Mouse (Mus musculus) heart, embryonic 13.5 days (tissue): ENCODE data around the gene Kcp. TPM values are rescaled to one million over a fixed set of nuclear protein-coding genes. Genes with fewer than 3 reads are reported as not detected.
A peak's percentile ranks its signal among the peaks of the same experiment; 100 is the strongest.

Source experiments
- ATAC-seq: fragments of 200-750 bp; cut with Nextera tagmentation; 2 replicates; pipeline ENCODE4 v1.8.0; 2017; ENCODE audit warnings: moderate TSS enrichment; ENCODE audit not compliant: insufficient number of reproducible peaks, low FRiP score, low TSS enrichment; ENCODE audit errors: extremely low read depth
- H3K27ac ChIP-seq: fragments of 300-500 bp; sonication (generic); replicated peaks from 2 replicates; pipeline ENCODE4 v1.5.1; 2015; ENCODE audit warnings: moderate library complexity, mild to moderate bottlenecking, inconsistent platforms
- H3K27me3 ChIP-seq: fragments of 300-500 bp; sonication (generic); replicated peaks from 2 replicates; pipeline ENCODE4 v1.6.1; 2015; ENCODE audit warnings: mild to moderate bottlenecking, inconsistent platforms
- H3K36me3 ChIP-seq: fragments of 300-500 bp; sonication (generic); 2 replicates; pipeline ENCODE4 v1.6.1; 2015; ENCODE audit warnings: mild to moderate bottlenecking, inconsistent platforms
- H3K4me1 ChIP-seq: fragments of 300-500 bp; sonication (generic); 2 replicates; pipeline ENCODE4 v1.6.1; 2015; ENCODE audit warnings: inconsistent platforms
- H3K4me2 ChIP-seq: fragments of 300-500 bp; sonication (generic); 2 replicates; pipeline ENCODE4 v1.6.1; 2015; ENCODE audit warnings: inconsistent platforms, mild to moderate bottlenecking, moderate library complexity
- H3K4me3 ChIP-seq: fragments of 300-500 bp; sonication (generic); 2 replicates; pipeline ENCODE4 v1.5.1; 2015; ENCODE audit warnings: moderate library complexity, mild to moderate bottlenecking, inconsistent platforms
- H3K9ac ChIP-seq: fragments of 300-500 bp; sonication (generic); 2 replicates; pipeline ENCODE4 v1.6.1; 2015; ENCODE audit warnings: inconsistent platforms, mild to moderate bottlenecking, moderate library complexity
- H3K9me3 ChIP-seq: fragments of 300-500 bp; sonication (generic); 2 replicates; pipeline ENCODE4 v1.6.1; 2016; ENCODE audit warnings: inconsistent platforms
- WGBS: fragments of 180-500 bp; shearing (Covaris S2); methylation state at CpG from one replicate; pipeline ENCODE4 v1.1.7; 2015; ENCODE audit warnings: mixed read lengths; 5-methylcytosine and 5-hydroxymethylcytosine counted together
- polyA plus RNA-seq: library from polyadenylated mRNA; unstranded; fragments of >200 nt; fragmentation: Nextera tagmentation; extraction: Ambion mirVana; gene quantifications from 2 replicates; pipeline ENCODE4 v1.2.1, GENCODE M21; 2015

The Kcp gene
- polyA plus RNA-seq, 1 experiment from 2014 or later: 11.9 TPM

- H3K4me1 ChIP-seq: peaks cover 6% of the 10 kb centered on the region
- peaks cover 25% of the 10 kb centered on the region for H3K27me3 ChIP-seq
- no peak overlapping the region for H3K4me3 ChIP-seq
- H3K36me3 ChIP-seq: no peaks in the 10 kb centered on the region
- no peak for ATAC-seq
- no peak overlapping the region for H3K27ac ChIP-seq
- H3K4me2 ChIP-seq: no peak overlapping the region
- no peaks in the 10 kb centered on the region for H3K9me3 ChIP-seq
- H3K9ac ChIP-seq: no peak overlapping the region
- WGBS: 57% methylated on average over 2 of the region's 2 CpGs
These were observed 21.8 kb downstream of the Kcp start for GRCm38 (mm10) chr6:29485951-29486350.

GRCm38 (mm10) chr6:29484716-29485559 is 22.8 kb downstream of the Kcp start:
- H3K9me3 ChIP-seq: no peaks in the 10 kb centered on the region
- peaks cover 25% of the 10 kb centered on the region for H3K27me3 ChIP-seq
- peak overlapping the region; percentile 80 for H3K9ac ChIP-seq
- peaks cover 6% of the 10 kb centered on the region for H3K4me1 ChIP-seq
- no peak overlapping the region for H3K27ac ChIP-seq
- 7% methylated on average over 26 of the region's 26 CpGs for WGBS
- no peaks in the 10 kb centered on the region for H3K36me3 ChIP-seq
- peak; percentile 72 for ATAC-seq
- H3K4me2 ChIP-seq: peak overlapping the region; percentile 92
- peak overlapping the region; percentile 54 for H3K4me3 ChIP-seq

DNA sequence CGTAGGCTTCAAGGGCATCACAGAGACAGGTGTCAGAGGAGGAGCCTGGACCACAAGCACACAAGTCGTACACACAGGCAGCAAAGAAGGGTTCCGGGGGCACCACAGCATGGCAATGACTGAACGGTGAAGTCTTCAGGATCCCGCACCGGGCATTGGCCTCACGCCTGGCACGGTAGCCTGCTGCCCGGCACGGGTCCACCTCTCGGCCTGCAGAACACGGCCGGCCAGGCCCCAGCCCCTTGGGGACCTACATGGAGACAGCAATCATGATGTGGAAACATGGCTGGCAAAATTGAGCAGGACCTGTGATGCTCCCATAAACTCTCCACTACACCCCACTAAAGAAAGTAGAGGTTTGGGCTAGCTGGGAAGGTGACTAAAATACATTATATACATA is 25.1 kb downstream of the Kcp start:
- Histone ChIP-seq H3K4me3 (no peak overlapping the region), H3K27me3 (peaks cover 25% of the 10 kb centered on the region), H3K9ac (no peak overlapping the region), H3K4me1 (peaks cover 6% of the 10 kb centered on the region), H3K9me3 (no peaks in the 10 kb centered on the region), H3K27ac (no peak overlapping the region), H3K4me2 (no peak overlapping the region), H3K36me3 (no peaks in the 10 kb centered on the region)
- 95% methylated on average over 13 of the region's 13 CpGs for WGBS
- ATAC-seq: no peak

DNA sequence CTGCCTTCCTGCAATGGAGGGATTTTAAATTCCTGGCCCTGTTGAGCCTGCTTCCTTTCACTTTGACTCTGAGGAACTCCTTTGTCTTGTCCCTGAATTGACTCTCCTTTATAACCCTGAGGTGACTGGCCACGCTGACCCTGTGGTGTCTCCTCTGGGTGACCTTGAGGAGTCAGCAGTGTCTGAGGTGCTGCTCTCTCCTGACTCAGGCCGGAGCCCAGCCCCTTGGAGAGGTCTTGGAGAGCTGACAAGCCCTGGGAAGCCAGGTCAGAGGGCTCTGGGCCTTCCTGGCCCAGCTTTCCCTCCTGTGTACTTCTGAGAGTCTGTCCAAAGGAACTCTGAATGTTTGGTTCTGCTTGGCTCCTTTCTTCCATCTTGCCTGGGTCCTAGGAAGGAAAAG is 33.0 kb downstream of the Kcp start:
- Histone ChIP-seq H3K9me3 (no peaks in the 10 kb centered on the region), H3K27ac (peak overlapping the region; percentile 16; the same call in 1 of the 2 replicates), H3K4me3 (no peak overlapping the region), H3K4me2 (peak overlapping the region; percentile 74), H3K4me1 (peaks cover 18% of the 10 kb centered on the region), H3K27me3 (0 out of 2 replicates have a peak, but pooled peaks cover 6% of the 10 kb centered on the region), H3K36me3 (peaks cover 22% of the 10 kb centered on the region), H3K9ac (no peak overlapping the region)
- ATAC-seq: no peak
- 61% methylated on average over 2 of the region's 2 CpGs for WGBS

- H3K27me3 ChIP-seq: 0 out of 2 replicates have a peak, but pooled peaks cover 6% of the 10 kb centered on the region
- peaks cover 23% of the 10 kb centered on the region for H3K36me3 ChIP-seq
These were observed 33.6 kb downstream of the Kcp start for GRCm38 (mm10) chr6:29473941-29474691.

GRCm38 (mm10) chr6:29471137-29471536 is 36.6 kb downstream of the Kcp start, which contains the start of gene Atp6v1fnb:
Atp6v1fnb (plus strand) TSS chr6:29471437.
- Histone ChIP-seq H3K4me1 (peaks cover 30% of the 10 kb centered on the region), H3K4me3 (no peak within 1 kb of the TSS), H3K4me2 (no peak within 1 kb of the TSS), H3K27ac (no peak within 1 kb of the TSS), H3K36me3 (peaks cover 23% of the 10 kb centered on the region), H3K9ac (no peak within 1 kb of the TSS), H3K9me3 (no peaks in the 10 kb centered on the region), H3K27me3 (no peaks in the 10 kb centered on the region)
- no peak for ATAC-seq
- 92% methylated on average over 4 of the region's 4 CpGs for WGBS

More at GRCm38 (mm10) chr6:29473941-29474691, 33.6 kb downstream of the Kcp start:
- Histone ChIP-seq H3K27ac (peak overlapping the region; percentile 16; the same call in 1 of the 2 replicates), H3K9ac (peak overlapping the region; percentile 81), H3K9me3 (no peaks in the 10 kb centered on the region), H3K4me2 (peak overlapping the region; percentile 74), H3K4me3 (peak overlapping the region; percentile 59), H3K4me1 (peaks cover 20% of the 10 kb centered on the region)
- 3% methylated on average over 33 of the region's 33 CpGs for WGBS
- peak; percentile 88 for ATAC-seq

DNA sequence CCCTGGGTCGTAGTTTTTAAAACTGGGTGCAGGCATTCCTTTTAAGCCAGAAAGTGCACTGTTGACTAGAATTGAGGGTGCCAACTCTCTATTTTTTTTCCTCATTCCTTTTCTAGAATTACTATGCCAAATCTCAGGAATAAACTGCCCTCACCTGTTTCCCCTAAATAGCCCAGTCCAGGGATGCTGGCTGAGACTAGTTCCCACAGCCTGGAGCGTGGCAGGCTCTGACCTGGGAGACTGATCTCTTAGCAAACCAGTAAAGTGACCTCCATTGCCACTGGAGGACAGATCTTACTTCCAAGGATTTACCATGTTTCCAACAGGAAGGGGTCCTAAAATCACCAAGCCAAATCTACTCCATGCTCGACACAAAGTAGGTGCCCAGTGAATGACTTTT is 38.9 kb downstream of the Kcp start:
- Histone ChIP-seq H3K36me3 (peaks cover 23% of the 10 kb centered on the region), H3K4me1 (peaks cover 19% of the 10 kb centered on the region), H3K4me2 (peak overlapping the region; percentile 81), H3K4me3 (peak overlapping the region; percentile 75), H3K9ac (0 out of 2 replicates have a peak overlapping the region, but pooled peaks have one; percentile 19), H3K27me3 (no peaks in the 10 kb centered on the region), H3K9me3 (no peaks in the 10 kb centered on the region), H3K27ac (no peak overlapping the region)
- ATAC-seq: no peak
- 80% methylated on average over 3 of the region's 3 CpGs for WGBS

- Histone ChIP-seq H3K27ac (peak within 1 kb of the TSS; percentile 60), H3K36me3 (peaks cover 23% of the 10 kb centered on the region), H3K9ac (peak within 1 kb of the TSS; percentile 85), H3K27me3 (no peaks in the 10 kb centered on the region), H3K4me1 (peaks cover 12% of the 10 kb centered on the region), H3K4me2 (peak within 1 kb of the TSS; percentile 81), H3K9me3 (no peaks in the 10 kb centered on the region), H3K4me3 (peak within 1 kb of the TSS; percentile 75)
- under 1% methylated on average over 39 of the region's 39 CpGs for WGBS
- ATAC-seq: peak; percentile 89
These were observed 40.0 kb downstream of the Kcp start, which contains the start of gene Atp6v1f for GRCm38 (mm10) chr6:29467583-29468354. Atp6v1f (plus strand) TSS chr6:29467718.

GRCm38 (mm10) chr6:29463388-29463787 is 44.4 kb downstream of the Kcp start:
- ATAC-seq: no peak
- no peaks in the 10 kb centered on the region for H3K27me3 ChIP-seq
- 61% methylated on average over 3 of the region's 3 CpGs for WGBS
- no peak overlapping the region for H3K9ac ChIP-seq
- H3K9me3 ChIP-seq: no peaks in the 10 kb centered on the region
- peaks cover 33% of the 10 kb centered on the region for H3K36me3 ChIP-seq
- peaks cover 3% of the 10 kb centered on the region for H3K4me1 ChIP-seq
- H3K4me2 ChIP-seq: no peak overlapping the region
- H3K4me3 ChIP-seq: no peak overlapping the region
- H3K27ac ChIP-seq: no peak overlapping the region

- 67% methylated on average over 7 of the region's 7 CpGs for WGBS
These were observed 46.2 kb downstream of the Kcp start for GRCm38 (mm10) chr6:29461502-29461901.

DNA sequence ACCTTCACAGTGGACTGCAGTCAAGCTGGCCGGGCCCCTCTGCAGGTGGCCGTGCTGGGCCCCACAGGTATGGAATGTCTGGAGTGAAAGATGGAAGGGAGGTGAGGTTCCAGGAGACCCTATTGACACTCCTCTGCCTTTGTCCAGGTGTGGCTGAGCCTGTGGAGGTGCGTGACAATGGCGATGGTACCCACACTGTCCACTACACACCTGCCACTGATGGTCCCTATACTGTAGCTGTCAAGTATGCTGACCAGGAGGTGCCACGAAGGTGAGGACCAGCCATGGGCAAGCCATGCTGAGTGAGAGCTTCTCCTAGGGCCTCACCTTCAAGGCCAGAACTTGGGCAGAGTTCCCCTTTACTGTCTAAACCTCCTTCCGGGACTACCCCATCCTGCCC is 57.1 kb downstream of the Kcp start:
- 85% methylated on average over 6 of the region's 6 CpGs for WGBS
- Histone ChIP-seq H3K27me3 (no peaks in the 10 kb centered on the region), H3K27ac (no peak overlapping the region), H3K9me3 (no peaks in the 10 kb centered on the region), H3K4me3 (no peak overlapping the region), H3K4me1 (no peaks in the 10 kb centered on the region), H3K4me2 (no peak overlapping the region), H3K9ac (no peak overlapping the region), H3K36me3 (peaks cover 99% of the 10 kb centered on the region)
- no peak for ATAC-seq

More at GRCm38 (mm10) chr6:29461502-29461901, 46.2 kb downstream of the Kcp start:
- Histone ChIP-seq H3K4me2 (no peak overlapping the region), H3K9me3 (no peaks in the 10 kb centered on the region), H3K27ac (no peak overlapping the region), H3K4me1 (no peaks in the 10 kb centered on the region), H3K27me3 (no peaks in the 10 kb centered on the region), H3K36me3 (peaks cover 52% of the 10 kb centered on the region), H3K9ac (no peak overlapping the region), H3K4me3 (no peak overlapping the region)
- no peak for ATAC-seq
